Mouse (Mus musculus): ENCODE measurements around the gene Cic.

GRCm38 (mm10) chr7:25341000-25341784, 73.7 kb downstream of the Cic start:
- TF ChIP-seq CTCF (IDR thresholded peaks at IDR 0.05; ENCODE audit: borderline replicate concordance, insufficient read depth, low read depth, low read length) (no peak), POLR2A (IDR thresholded peaks at IDR 0.05; ENCODE audit: borderline replicate concordance, insufficient read depth, low read length) (no peak)

All from cerebellum, adult 2 months (tissue).